Mouse (Mus musculus) left cerebral cortex, adult 2 months (tissue): ENCODE measurements around the gene Ccdc12. TPM values are rescaled to one million over a fixed set of nuclear protein-coding genes. Genes with fewer than 3 reads are reported as not detected.

Experiments used
- DNase-seq, 2 experiments: peaks; one replicate each; pipeline ENCODE4 v3.0.0; 2021 to 2022; ENCODE audit warnings: low spot score in 2 of 2, mixed read lengths in 1 of 2; ENCODE audit errors: extremely low spot score in 1 of 2
- H3K27ac ChIP-seq: fragments of 200-600 bp; 2 replicates; pipeline ENCODE4 v1.8.1; 2022
- H3K4me3 ChIP-seq: fragments of 200-600 bp; 2 replicates; pipeline ENCODE4 v1.8.1; 2022
- CTCF ChIP-seq: fragments of 200-600 bp; IDR thresholded peaks from 2 replicates; pipeline ENCODE4 v1.8.1; 2022; ENCODE audit warnings: antibody characterized with exemption, mild to moderate bottlenecking, moderate library complexity
- intact Hi-C: fragments of 180-260 bp; cut with DNase I; formaldehyde crosslinking; loops from one replicate; pipeline ENCODE4 v1.15.1; 2025
- microRNA-seq, 2 experiments: library from miRNA; unstranded; fragments of <30 nt; microRNA quantifications; one replicate each; pipeline ENCODE4 v1.2.0; 2021
- total RNA-seq, 2 experiments: library from RNA; stranded (reverse); gene quantifications; 2 replicates each; pipeline ENCODE4 v1.2.3; 2021

The Ccdc12 gene
- total RNA-seq, 2 experiments from 2014 or later: 56.2 to 56.9 TPM

- no peak for TF ChIP-seq CTCF
- intact Hi-C loops: no loop called here
- no peak overlapping the region for H3K27ac ChIP-seq
- H3K4me3 ChIP-seq: no peak overlapping the region
- no peak for DNase-seq
Measured at GRCm38 (mm10) chr9:110750404-110751187, 94.3 kb downstream of the Ccdc12 start.

- no peak for TF ChIP-seq CTCF
- no peak for DNase-seq
- Histone ChIP-seq H3K4me3 (no peak overlapping the region), H3K27ac (no peak overlapping the region)
- intact Hi-C loops: no loop called here
Measured at GRCm38 (mm10) chr9:110751412-110751811, 95.1 kb downstream of the Ccdc12 start.

- intact Hi-C loops: no loop called here
- no peak for DNase-seq
- Histone ChIP-seq H3K4me3 (no peak overlapping the region), H3K27ac (no peak overlapping the region)
- no peak for TF ChIP-seq CTCF
Measured at GRCm38 (mm10) chr9:110752917-110753435, 96.7 kb downstream of the Ccdc12 start.

- DNase-seq: no peak
- H3K4me3 ChIP-seq: no peak overlapping the region
- H3K27ac ChIP-seq: no peak overlapping the region
- intact Hi-C loops: no loop called here
- no peak for TF ChIP-seq CTCF
Measured at GRCm38 (mm10) chr9:110753773-110754172, 97.5 kb downstream of the Ccdc12 start.

- intact Hi-C loops: loop anchor here (5.0 kb wide), 1 partner anchor 41 kb away; no protein-coding TSS in a partner anchor
- TF ChIP-seq CTCF: no peak
- Histone ChIP-seq H3K4me3 (no peak overlapping the region), H3K27ac (no peak overlapping the region)
- no peak for DNase-seq
Measured at GRCm38 (mm10) chr9:110757816-110758215, 101.5 kb downstream of the Ccdc12 start.

GRCm38 (mm10) chr9:110758605-110759004, 102.3 kb downstream of the Ccdc12 start:
- intact Hi-C loops: loop anchor here (5.0 kb wide), 1 partner anchor 41 kb away; no protein-coding TSS in a partner anchor
- TF ChIP-seq CTCF: no peak
- Histone ChIP-seq H3K4me3 (no peak overlapping the region), H3K27ac (no peak overlapping the region)
- DNase-seq: peak; percentile 43 to 54

GRCm38 (mm10) chr9:110759265-110759664, 103.0 kb downstream of the Ccdc12 start:
- TF ChIP-seq CTCF: peak; percentile 64
- DNase-seq: peak; percentile 33 to 43
- Histone ChIP-seq H3K27ac (no peak overlapping the region), H3K4me3 (no peak overlapping the region)
- intact Hi-C loops: loop anchor here (5.0 kb wide), 1 partner anchor 42 kb away; no protein-coding TSS in a partner anchor

GRCm38 (mm10) chr9:110760886-110761285, 104.6 kb downstream of the Ccdc12 start:
- TF ChIP-seq CTCF: no peak
- Histone ChIP-seq H3K4me3 (no peak overlapping the region), H3K27ac (no peak overlapping the region)
- DNase-seq: no peak
- intact Hi-C loops: no loop called here

Small RNA genes within 50 kb of the gene (microRNA-seq; reads per million reads assigned to microRNA genes)
- 0 to 0.24 reads per million in 2 experiments for gene Mir8107

Other genes starting within 250 kb of the Ccdc12 start
- 10 to 100 TPM; 63.6 to 64.1 TPM for gene Ptpn23, start 248.3 kb upstream of the Ccdc12 start, total RNA-seq
- under 1 TPM in 1 of 2 experiments, not detected in 1; 0.57 TPM for gene Ngp, start 236.8 kb upstream of the Ccdc12 start, total RNA-seq
- 10 to 100 TPM; 27.4 to 28.3 TPM for gene Klhl18, start 179.8 kb upstream of the Ccdc12 start, total RNA-seq
- 1 to 10 TPM; 3.8 to 4.4 TPM for gene Kif9, start 179.5 kb upstream of the Ccdc12 start, total RNA-seq
- 10 to 100 TPM; 64.1 to 71.1 TPM for gene Setd2, start 123.9 kb upstream of the Ccdc12 start, total RNA-seq
- 1 to 10 TPM; 2.7 to 3.6 TPM for gene Nradd, start 32.1 kb upstream of the Ccdc12 start, total RNA-seq
- 10 to 100 TPM; 12.6 to 14.4 TPM for gene Nbeal2, start 2.3 kb upstream of the Ccdc12 start, total RNA-seq
- not detected for gene Myl3, start 85.4 kb downstream of the Ccdc12 start, total RNA-seq
- 1 to 10 TPM; 5.8 to 7.2 TPM for gene Pth1r, start 90.6 kb downstream of the Ccdc12 start, total RNA-seq
- not detected for gene Prss42, start 141.7 kb downstream of the Ccdc12 start, total RNA-seq
- gene Prss44, start 157.5 kb downstream of the Ccdc12 start, total RNA-seq: not detected
- under 1 TPM in 1 of 2 experiments, not detected in 1; 0.14 TPM for gene Prss43, start 170.2 kb downstream of the Ccdc12 start, total RNA-seq
- under 1 TPM; 0.38 to 0.49 TPM for gene Prss45, start 178.1 kb downstream of the Ccdc12 start, total RNA-seq
- gene Prss46, start 188.0 kb downstream of the Ccdc12 start, total RNA-seq: not detected
- gene Prss50, start 201.5 kb downstream of the Ccdc12 start, total RNA-seq: under 1 TPM; 0.93 to 0.94 TPM
- 10 to 100 TPM in 1 of 2 experiments, 1 to 10 TPM in 1; 8.4 to 10.8 TPM for gene Als2cl, start 223.4 kb downstream of the Ccdc12 start, total RNA-seq
- 1 to 10 TPM; 3.0 to 3.4 TPM for gene Tmie, start 223.6 kb downstream of the Ccdc12 start, total RNA-seq